Mouse (Mus musculus) lung, embryonic 14.5 days (tissue): Measurements from ENCODE around the gene Gm29735. TPM values are rescaled to one million over a fixed set of nuclear protein-coding genes. Genes with fewer than 3 reads are reported as not detected.
"Not testable (repeated sequence)": the region's sequence is repeated elsewhere in the genome, so short reads cannot be mapped to it uniquely, and the experiment has no call there.

ENCODE experiments used
- ATAC-seq: fragments of 200-750 bp; cut with Nextera tagmentation; 2 replicates; pipeline ENCODE4 v1.8.0; 2017; ENCODE audit warnings: mild to moderate bottlenecking, moderate TSS enrichment, moderate library complexity; ENCODE audit not compliant: insufficient read depth
- DNase-seq: peaks from one replicate; pipeline ENCODE4 v3.0.0-alpha.2; 2015
- H3K27ac ChIP-seq: fragments of 300-500 bp; sonication (generic); 2 replicates; pipeline ENCODE4 v1.5.1; 2014; ENCODE audit warnings: low read depth, mild to moderate bottlenecking, moderate library complexity
- H3K27me3 ChIP-seq: fragments of 300-500 bp; sonication (generic); 2 replicates; pipeline ENCODE4 v1.6.1; 2014; ENCODE audit warnings: low read length, control low read depth; ENCODE audit not compliant: insufficient read depth
- H3K36me3 ChIP-seq: fragments of 300-500 bp; sonication (generic); 2 replicates; pipeline ENCODE4 v1.6.1; 2014; ENCODE audit warnings: control low read depth; ENCODE audit not compliant: insufficient read depth
- H3K4me1 ChIP-seq: fragments of 300-500 bp; sonication (generic); 2 replicates; pipeline ENCODE4 v1.6.1; 2014; ENCODE audit warnings: antibody characterized with exemption, control low read depth; ENCODE audit not compliant: insufficient read depth
- H3K4me2 ChIP-seq: fragments of 300-500 bp; sonication (generic); 2 replicates; pipeline ENCODE4 v1.6.1; 2014; ENCODE audit warnings: mild to moderate bottlenecking
- H3K4me3 ChIP-seq: fragments of 300-500 bp; sonication (generic); 2 replicates; pipeline ENCODE4 v1.5.1; 2014; ENCODE audit warnings: low read depth, low read length
- H3K9ac ChIP-seq: fragments of 300-500 bp; sonication (generic); 2 replicates; pipeline ENCODE4 v1.6.1; 2014
- H3K9me3 ChIP-seq: fragments of 300-500 bp; sonication (generic); 2 replicates; pipeline ENCODE4 v1.6.1; 2016; ENCODE audit warnings: low read depth, low read length, control low read depth
- CTCF ChIP-seq: IDR thresholded peaks from 2 replicates; pipeline ENCODE4 v1.5.1; 2016; ENCODE audit warnings: antibody characterized with exemption, low read depth
- WGBS: fragments of 180-500 bp; shearing (Covaris S2); extraction: QIAGEN DNeasy Blood & Tissue Kit; methylation state at CpG from one replicate; pipeline ENCODE4 v1.1.7; 2014; 5-methylcytosine and 5-hydroxymethylcytosine counted together
- polyA plus RNA-seq: library from polyadenylated mRNA; unstranded; fragments of >200 nt; fragmentation: Nextera tagmentation; extraction: Ambion mirVana; gene quantifications from 2 replicates; pipeline ENCODE4 v1.2.1, GENCODE M21; 2014

The Gm29735 gene
- not detected in 2 replicates for polyA plus RNA-seq

DNA sequence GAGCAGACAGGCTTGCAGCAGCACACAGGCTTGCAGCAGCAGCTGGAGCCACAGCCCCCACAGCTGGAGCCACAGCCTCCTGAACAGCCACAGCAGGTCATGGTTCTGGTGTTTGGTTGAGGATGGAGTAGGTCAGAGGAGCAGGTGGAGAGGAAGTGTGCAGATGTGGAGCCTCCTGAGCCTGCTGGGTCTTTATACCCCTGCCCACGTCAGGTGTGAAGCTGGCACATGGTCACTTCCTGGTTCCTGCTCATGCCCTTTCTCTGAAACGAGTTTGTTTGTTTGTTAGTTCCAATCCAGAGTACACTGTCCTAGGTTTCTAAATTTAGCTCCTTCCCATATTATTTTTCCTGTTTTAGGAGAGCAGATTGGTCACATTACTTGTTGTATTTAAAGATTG is at the start of gene Gm29735:
TSS of gene Gm29735 (minus strand) at position 101 of the 400 bp plus-strand sequence.
- not testable (repeated sequence) for H3K27me3 ChIP-seq, H3K9ac ChIP-seq, H3K27ac ChIP-seq, H3K9me3 ChIP-seq, H3K4me2 ChIP-seq, DNase-seq, ATAC-seq, H3K36me3 ChIP-seq, H3K4me3 ChIP-seq, H3K4me1 ChIP-seq
- WGBS = 34% methylated on average over 2 of the region's 2 CpGs

GRCm38 (mm10) chr7:142205488-142205887 is 48.6 kb upstream of the Gm29735 start:
- ATAC-seq = no peak
- Histone ChIP-seq H3K36me3 (no peaks in the 10 kb centered on the region), H3K4me1 (no peaks in the 10 kb centered on the region), H3K4me3 (no peak overlapping the region), H3K4me2 (no peak overlapping the region), H3K9me3 (no peaks in the 10 kb centered on the region), H3K27ac (no peak overlapping the region), H3K9ac (no peak overlapping the region), H3K27me3 (no peaks in the 10 kb centered on the region)
- TF ChIP-seq CTCF = no peak
- DNase-seq = no peak

DNA sequence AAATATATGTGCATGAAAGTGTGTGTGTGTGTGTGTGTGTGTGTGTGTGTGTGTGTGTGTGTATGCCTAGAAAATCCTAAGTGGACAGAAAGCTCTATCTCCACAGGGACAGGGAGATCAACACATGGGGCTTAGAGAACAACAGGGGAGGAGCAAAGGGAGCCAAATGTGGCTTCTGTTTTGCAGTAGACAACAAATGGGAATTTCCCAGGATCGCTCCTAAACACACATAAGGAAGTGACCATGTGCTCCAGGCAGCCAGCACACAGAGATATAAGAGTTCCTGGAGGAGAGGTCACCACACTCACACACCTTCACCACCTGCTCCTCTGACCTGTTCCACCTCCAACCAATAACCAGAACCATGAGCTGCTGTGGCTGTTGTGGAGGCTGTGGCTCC is 44.2 kb upstream of the Gm29735 start, which contains the start of gene Krtap5-3:
TSS of gene Krtap5-3 (plus strand) at position 301 of the 400 bp plus-strand sequence.
- Histone ChIP-seq H3K27ac (no peak within 1 kb of the TSS), H3K4me3 (no peak within 1 kb of the TSS), H3K4me1 (no peaks in the 10 kb centered on the region), H3K36me3 (no peaks in the 10 kb centered on the region), H3K27me3 (no peaks in the 10 kb centered on the region), H3K9me3 (no peaks in the 10 kb centered on the region), H3K4me2 (no peak within 1 kb of the TSS), H3K9ac (no peak within 1 kb of the TSS)
- DNase-seq = no peak
- no peak for TF ChIP-seq CTCF
- WGBS = 45% methylated on average over 1 of the region's 1 CpGs
- no peak for ATAC-seq

GRCm38 (mm10) chr7:142198748-142199147 is 41.8 kb upstream of the Gm29735 start:
- 61% methylated on average over 2 of the region's 2 CpGs for WGBS
- no peak for ATAC-seq
- Histone ChIP-seq H3K9me3 (no peaks in the 10 kb centered on the region), H3K27me3 (no peaks in the 10 kb centered on the region), H3K4me3 (no peak overlapping the region), H3K27ac (no peak overlapping the region), H3K36me3 (no peaks in the 10 kb centered on the region), H3K4me2 (no peak overlapping the region), H3K4me1 (no peaks in the 10 kb centered on the region), H3K9ac (no peak overlapping the region)
- no peak for DNase-seq
- TF ChIP-seq CTCF = no peak

GRCm38 (mm10) chr7:142190289-142190688 is 33.4 kb upstream of the Gm29735 start, which contains the start of gene Gm10153:
Gene Gm10153 (minus strand): TSS chr7:142190389.
- no peak for TF ChIP-seq CTCF
- Histone ChIP-seq H3K4me2 (no peak within 1 kb of the TSS), H3K4me3 (no peak within 1 kb of the TSS), H3K36me3 (no peaks in the 10 kb centered on the region), H3K27me3 (no peaks in the 10 kb centered on the region), H3K9me3 (no peaks in the 10 kb centered on the region), H3K9ac (no peak within 1 kb of the TSS), H3K4me1 (no peaks in the 10 kb centered on the region), H3K27ac (no peak within 1 kb of the TSS)
- 39% methylated on average over 2 of the region's 2 CpGs for WGBS
- DNase-seq (no peak), ATAC-seq (no peak)

DNA sequence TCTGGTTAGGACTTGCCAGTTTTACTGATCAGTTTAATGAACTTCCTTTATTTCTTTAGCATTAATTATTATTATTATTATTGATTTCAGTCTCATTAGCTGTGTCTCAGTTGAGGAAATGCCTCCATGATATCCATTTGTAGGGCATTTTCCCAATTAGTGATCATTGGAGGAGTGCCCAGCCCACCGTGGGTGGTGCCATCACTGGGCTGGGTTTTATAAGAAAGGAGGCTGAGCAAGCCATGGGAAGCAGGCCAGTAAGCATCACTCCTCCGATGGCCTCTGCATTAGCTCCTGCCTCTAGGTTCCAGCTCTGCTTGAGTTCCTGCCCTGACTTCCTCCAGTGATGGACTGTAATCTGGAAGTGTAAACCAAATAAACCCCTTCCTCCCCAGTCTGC is 31.2 kb upstream of the Gm29735 start:
- ATAC-seq (no peak), DNase-seq (no peak)
- no peak overlapping the region for H3K4me3 ChIP-seq
- no peak for TF ChIP-seq CTCF
- no peaks in the 10 kb centered on the region for H3K4me1 ChIP-seq
- H3K27me3 ChIP-seq = no peaks in the 10 kb centered on the region
- 66% methylated on average over 2 of the region's 2 CpGs for WGBS
- no peak overlapping the region for H3K4me2 ChIP-seq
- H3K9me3 ChIP-seq = no peaks in the 10 kb centered on the region
- H3K27ac ChIP-seq = no peak overlapping the region
- H3K36me3 ChIP-seq = no peaks in the 10 kb centered on the region
- H3K9ac ChIP-seq = no peak overlapping the region

GRCm38 (mm10) chr7:142181021-142181420 is 24.1 kb upstream of the Gm29735 start:
- Histone ChIP-seq H3K9me3 (no peaks in the 10 kb centered on the region), H3K4me2 (no peak overlapping the region), H3K27me3 (no peaks in the 10 kb centered on the region), H3K9ac (no peak overlapping the region), H3K27ac (no peak overlapping the region), H3K4me3 (no peak overlapping the region), H3K36me3 (no peaks in the 10 kb centered on the region), H3K4me1 (no peaks in the 10 kb centered on the region)
- no peak for TF ChIP-seq CTCF
- ATAC-seq (no peak), DNase-seq (no peak)
- 29% methylated on average over 1 of the region's 1 CpGs for WGBS

DNA sequence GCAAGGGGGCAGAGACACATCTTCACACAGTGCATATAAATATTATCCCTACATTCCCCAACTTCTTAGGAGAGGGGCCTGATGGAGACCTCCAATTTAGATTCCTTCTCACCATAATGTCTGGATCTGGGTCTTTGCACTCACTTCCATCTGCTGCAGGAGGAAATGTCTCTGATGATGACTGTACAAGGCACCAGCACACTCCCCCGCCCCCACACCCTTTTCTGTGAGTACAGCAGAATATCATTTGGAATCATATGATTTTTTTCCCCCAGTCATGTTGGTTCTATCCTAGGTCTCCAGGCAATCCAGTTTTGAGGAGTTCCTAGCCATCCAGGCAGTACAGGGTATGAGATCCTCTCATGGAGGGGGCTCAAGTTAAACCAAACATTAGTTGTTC is 21.8 kb upstream of the Gm29735 start:
- Histone ChIP-seq H3K4me3 (no peak overlapping the region), H3K36me3 (no peaks in the 10 kb centered on the region), H3K4me2 (no peak overlapping the region), H3K9ac (no peak overlapping the region), H3K27ac (no peak overlapping the region), H3K27me3 (no peaks in the 10 kb centered on the region), H3K4me1 (no peaks in the 10 kb centered on the region), H3K9me3 (no peaks in the 10 kb centered on the region)
- no peak for ATAC-seq
- WGBS = 72% methylated on average over 1 of the region's 1 CpGs
- no peak for DNase-seq
- TF ChIP-seq CTCF = no peak

- not testable (repeated sequence) for H3K27ac ChIP-seq, H3K4me1 ChIP-seq, H3K9ac ChIP-seq, ATAC-seq, H3K9me3 ChIP-seq, H3K4me3 ChIP-seq, H3K36me3 ChIP-seq, H3K4me2 ChIP-seq, H3K27me3 ChIP-seq, DNase-seq
Measured at GRCm38 (mm10) chr7:142175905-142176304, 19.0 kb upstream of the Gm29735 start, which contains the start of gene Krtap5-2. Gene Krtap5-2 (minus strand): TSS chr7:142176005.
